Mouse (Mus musculus) forebrain, postnatal 0 days (tissue): ENCODE results near the gene Atxn7l1. TPM values are rescaled to one million over a fixed set of nuclear protein-coding genes. Genes with fewer than 3 reads are reported as not detected.

Experiments
- ATAC-seq: fragments of 200-750 bp; cut with Nextera tagmentation; 2 replicates; pipeline ENCODE4 v1.8.0; 2017; ENCODE audit warnings: mild to moderate bottlenecking, moderate library complexity
- DNase-seq: peaks from one replicate; pipeline ENCODE4 v3.0.0-alpha.2; 2015
- H3K27ac ChIP-seq: fragments of 300-500 bp; sonication (generic); 2 replicates; pipeline ENCODE4 v1.5.1; 2014; ENCODE audit warnings: low read depth, mild to moderate bottlenecking, antibody characterized with exemption, low read length, moderate library complexity, mixed read lengths
- H3K27me3 ChIP-seq: fragments of 300-500 bp; sonication (generic); 2 replicates; pipeline ENCODE4 v1.6.1; 2014; ENCODE audit warnings: mild to moderate bottlenecking, low read length, mixed read lengths; ENCODE audit not compliant: insufficient read depth
- H3K36me3 ChIP-seq: fragments of 300-500 bp; sonication (generic); 2 replicates; pipeline ENCODE4 v1.6.1; 2014; ENCODE audit warnings: mild to moderate bottlenecking, moderate library complexity; ENCODE audit not compliant: insufficient read depth
- H3K4me1 ChIP-seq: fragments of 300-500 bp; sonication (generic); 2 replicates; pipeline ENCODE4 v1.6.1; 2014; ENCODE audit warnings: antibody characterized with exemption; ENCODE audit not compliant: insufficient read depth
- H3K4me2 ChIP-seq: fragments of 300-500 bp; sonication (generic); 2 replicates; pipeline ENCODE4 v1.6.1; 2014; ENCODE audit warnings: low read depth, mild to moderate bottlenecking, moderate library complexity
- H3K4me3 ChIP-seq: fragments of 300-500 bp; sonication (generic); 2 replicates; pipeline ENCODE4 v1.5.1; 2014; ENCODE audit warnings: low read depth, low read length, mixed read lengths
- H3K9ac ChIP-seq: fragments of 300-500 bp; sonication (generic); 2 replicates; pipeline ENCODE4 v1.6.1; 2014; ENCODE audit warnings: mild to moderate bottlenecking
- H3K9me3 ChIP-seq: fragments of 300-500 bp; sonication (generic); 2 replicates; pipeline ENCODE4 v1.6.1; 2016; ENCODE audit warnings: low read length
- CTCF ChIP-seq: sonication (generic); IDR thresholded peaks from 2 replicates; pipeline ENCODE4 v1.5.1; 2016; ENCODE audit warnings: antibody characterized with exemption, control low read depth, low read depth
- WGBS: fragments of 180-500 bp; shearing (Covaris S2); extraction: QIAGEN DNeasy Blood & Tissue Kit; methylation state at CpG from one replicate; pipeline ENCODE4 v1.1.7; 2014; 5-methylcytosine and 5-hydroxymethylcytosine counted together
- polyA plus RNA-seq: library from polyadenylated mRNA; unstranded; fragments of >200 nt; fragmentation: Nextera tagmentation; extraction: Ambion mirVana; gene quantifications from 2 replicates; pipeline ENCODE4 v1.2.1, GENCODE M21; 2015
- total RNA-seq: library from RNA; depleted of rRNA; stranded (reverse); fragments of >200 nt; gene quantifications from 2 replicates; pipeline ENCODE4 v1.2.3, GENCODE M21; 2014

Atxn7l1 gene
- total and polyA plus RNA-seq, 2 experiments from 2014 or later = 18.2 to 23.0 TPM

DNA sequence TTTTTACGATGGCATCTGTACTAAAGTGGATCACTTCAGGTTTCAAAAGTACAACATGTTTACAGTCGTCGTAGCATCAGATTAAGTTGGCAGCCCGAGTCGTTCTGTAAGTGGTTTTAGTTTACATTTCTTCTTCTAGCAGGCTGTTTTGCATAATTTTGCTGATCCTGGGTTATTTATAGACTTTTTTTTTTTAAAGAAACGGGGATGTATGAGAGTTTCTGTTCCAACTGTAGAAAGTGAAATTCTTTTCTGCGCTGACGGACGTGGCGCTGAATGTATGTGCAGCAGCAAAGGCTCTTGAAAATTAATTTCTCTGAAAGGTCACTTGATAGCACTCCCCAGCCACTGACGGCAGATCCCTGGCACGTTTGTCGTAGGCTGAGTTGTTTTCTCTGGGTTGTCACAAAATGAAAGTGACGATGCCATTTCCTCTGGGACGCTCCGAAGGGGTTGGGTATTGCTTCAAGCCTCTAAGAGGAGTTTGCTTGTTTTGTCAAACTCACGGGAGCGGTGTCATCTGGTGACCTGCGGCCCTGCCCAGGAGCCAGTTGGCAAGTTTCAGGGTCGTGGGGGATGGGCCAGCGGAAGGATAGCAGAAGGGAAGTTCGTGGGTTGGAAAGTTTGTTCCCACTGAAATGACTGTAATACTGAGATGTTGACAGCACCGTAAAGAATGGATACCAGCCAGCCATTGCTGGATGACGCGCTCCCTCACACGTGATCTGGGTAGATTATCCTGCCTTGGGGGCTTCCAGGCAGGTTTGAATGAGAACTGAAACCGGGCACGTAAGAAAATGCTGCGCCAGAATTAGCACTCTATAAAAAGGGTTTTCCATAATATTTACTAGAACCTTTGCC, 155.3 kb downstream of the Atxn7l1 start:
- DNase-seq = peak; percentile 43
- peak; percentile 58 for ATAC-seq
- H3K4me2 ChIP-seq = peak overlapping the region; percentile 79
- H3K4me3 ChIP-seq = peak overlapping the region; percentile 41
- H3K9ac ChIP-seq = peak overlapping the region; percentile 43
- H3K36me3 ChIP-seq = no peaks in the 10 kb centered on the region
- no peaks in the 10 kb centered on the region for H3K9me3 ChIP-seq
- WGBS = under 1% methylated on average over 29 of the region's 29 CpGs
- TF ChIP-seq CTCF = no peak
- H3K4me1 ChIP-seq = peaks cover 14% of the 10 kb centered on the region
- peak overlapping the region; percentile 40; the same call in 1 of the 2 replicates for H3K27ac ChIP-seq
- H3K27me3 ChIP-seq = no peaks in the 10 kb centered on the region

DNA sequence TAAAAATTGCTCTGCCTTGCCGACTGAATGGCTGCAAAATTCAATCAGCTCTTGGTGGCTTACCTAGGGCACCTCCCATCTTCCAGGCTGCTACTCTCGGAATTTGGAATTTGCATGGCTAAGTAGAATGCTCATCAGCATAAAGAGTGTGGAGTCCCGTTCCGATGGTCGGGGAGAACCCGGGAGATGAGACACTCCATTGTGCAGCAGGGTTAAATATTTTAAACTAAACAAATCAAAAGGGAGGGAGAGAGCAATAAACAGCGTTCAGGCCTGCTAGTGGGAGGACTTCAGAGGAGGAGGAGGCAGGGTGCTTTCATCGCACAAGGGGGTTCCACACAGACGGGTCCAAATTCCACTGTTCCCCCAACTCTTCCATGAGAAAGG, 155.9 kb downstream of the Atxn7l1 start:
- no peaks in the 10 kb centered on the region for H3K36me3 ChIP-seq
- DNase-seq (peak; percentile 16), ATAC-seq (peak; percentile 42)
- H3K4me3 ChIP-seq = peak overlapping the region; percentile 41
- no peaks in the 10 kb centered on the region for H3K27me3 ChIP-seq
- 3% methylated on average over 9 of the region's 9 CpGs for WGBS
- peaks cover 14% of the 10 kb centered on the region for H3K4me1 ChIP-seq
- H3K4me2 ChIP-seq = peak overlapping the region; percentile 79
- peak overlapping the region; percentile 43 for H3K9ac ChIP-seq
- no peak overlapping the region for H3K27ac ChIP-seq
- no peaks in the 10 kb centered on the region for H3K9me3 ChIP-seq
- no peak for TF ChIP-seq CTCF

DNA sequence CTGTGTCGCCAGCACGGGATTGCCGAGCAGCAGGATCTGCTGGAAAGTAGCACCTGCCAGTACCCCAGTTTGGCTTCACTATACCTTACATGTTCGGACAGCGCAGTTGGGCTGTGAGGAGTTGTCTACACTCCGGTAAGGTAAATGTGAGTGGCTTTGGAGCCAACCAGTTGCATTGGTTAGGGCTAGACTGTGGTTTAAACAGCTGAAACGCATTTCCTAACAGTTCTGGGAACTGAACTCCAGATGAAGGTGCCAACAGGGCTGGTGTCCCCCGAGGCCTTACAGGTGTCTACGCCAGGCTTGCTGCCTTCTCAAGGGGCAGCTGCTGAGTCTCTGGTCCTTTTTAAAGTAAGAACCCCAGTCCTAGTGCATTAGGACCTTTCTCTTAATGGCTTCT, 157.6 kb downstream of the Atxn7l1 start:
- H3K36me3 ChIP-seq = no peaks in the 10 kb centered on the region

DNA sequence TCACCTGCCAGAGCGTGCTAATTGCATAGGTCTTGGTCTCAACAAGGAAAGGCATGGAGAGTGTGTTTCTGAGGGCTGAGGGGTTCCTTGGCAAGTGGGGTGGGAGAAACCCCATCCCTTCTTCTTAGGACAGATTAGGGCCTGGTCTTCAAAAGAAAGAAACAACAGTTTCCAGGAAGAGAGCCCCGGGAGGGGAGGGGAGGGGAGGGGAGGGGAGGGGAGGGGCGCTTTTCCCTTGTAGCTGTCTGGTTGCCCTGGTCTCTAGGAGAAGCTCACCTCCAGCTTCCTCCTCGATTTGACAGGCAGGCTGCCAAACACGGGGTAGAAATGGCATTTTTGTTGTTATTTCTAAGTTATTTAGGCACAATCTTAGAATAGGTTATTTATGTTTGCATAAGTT, 159.0 kb downstream of the Atxn7l1 start:
- 63% methylated on average over 5 of the region's 5 CpGs for WGBS
- Histone ChIP-seq H3K36me3 (no peaks in the 10 kb centered on the region), H3K9me3 (no peaks in the 10 kb centered on the region), H3K4me2 (no peak overlapping the region), H3K27ac (no peak overlapping the region), H3K4me1 (peaks cover 17% of the 10 kb centered on the region), H3K27me3 (no peaks in the 10 kb centered on the region), H3K4me3 (no peak overlapping the region), H3K9ac (no peak overlapping the region)
- DNase-seq = no peak
- TF ChIP-seq CTCF = no peak
- no peak for ATAC-seq

More for the DNA sequence above, 157.6 kb downstream of the Atxn7l1 start:
- Histone ChIP-seq H3K9me3 (no peaks in the 10 kb centered on the region), H3K4me1 (peaks cover 14% of the 10 kb centered on the region), H3K9ac (no peak overlapping the region), H3K4me3 (no peak overlapping the region), H3K27ac (no peak overlapping the region), H3K27me3 (no peaks in the 10 kb centered on the region), H3K4me2 (no peak overlapping the region)
- ATAC-seq (no peak), DNase-seq (no peak)
- 94% methylated on average over 9 of the region's 9 CpGs for WGBS
- no peak for TF ChIP-seq CTCF

DNA sequence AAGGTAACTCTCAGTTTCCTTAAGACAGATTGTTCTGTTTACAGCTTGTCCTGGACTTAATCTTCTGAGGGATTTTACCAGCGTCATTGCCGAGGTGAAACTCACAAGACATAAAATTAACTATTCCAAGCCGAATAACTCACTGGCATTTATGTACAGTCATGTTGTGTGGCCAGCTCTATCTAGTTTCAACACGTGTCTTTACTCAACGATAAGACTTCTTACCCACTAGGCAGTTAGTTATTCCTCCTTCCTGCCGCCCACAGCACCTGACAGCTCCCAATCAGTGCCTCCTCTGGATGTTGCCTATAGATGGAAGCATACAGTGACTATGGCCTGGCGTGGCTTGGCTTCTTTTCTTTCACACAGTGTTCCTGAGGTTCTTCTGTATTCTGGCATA, 161.2 kb downstream of the Atxn7l1 start:
- no peak overlapping the region for H3K4me2 ChIP-seq
- no peaks in the 10 kb centered on the region for H3K27me3 ChIP-seq
- DNase-seq = no peak
- no peaks in the 10 kb centered on the region for H3K9me3 ChIP-seq
- H3K27ac ChIP-seq = no peak overlapping the region
- H3K4me3 ChIP-seq = no peak overlapping the region
- TF ChIP-seq CTCF = no peak
- no peak overlapping the region for H3K9ac ChIP-seq
- ATAC-seq = no peak
- 0 out of 2 replicates have a peak, but pooled peaks cover 3% of the 10 kb centered on the region for H3K4me1 ChIP-seq
- H3K36me3 ChIP-seq = no peaks in the 10 kb centered on the region
- WGBS = 91% methylated on average over 7 of the region's 7 CpGs

DNA sequence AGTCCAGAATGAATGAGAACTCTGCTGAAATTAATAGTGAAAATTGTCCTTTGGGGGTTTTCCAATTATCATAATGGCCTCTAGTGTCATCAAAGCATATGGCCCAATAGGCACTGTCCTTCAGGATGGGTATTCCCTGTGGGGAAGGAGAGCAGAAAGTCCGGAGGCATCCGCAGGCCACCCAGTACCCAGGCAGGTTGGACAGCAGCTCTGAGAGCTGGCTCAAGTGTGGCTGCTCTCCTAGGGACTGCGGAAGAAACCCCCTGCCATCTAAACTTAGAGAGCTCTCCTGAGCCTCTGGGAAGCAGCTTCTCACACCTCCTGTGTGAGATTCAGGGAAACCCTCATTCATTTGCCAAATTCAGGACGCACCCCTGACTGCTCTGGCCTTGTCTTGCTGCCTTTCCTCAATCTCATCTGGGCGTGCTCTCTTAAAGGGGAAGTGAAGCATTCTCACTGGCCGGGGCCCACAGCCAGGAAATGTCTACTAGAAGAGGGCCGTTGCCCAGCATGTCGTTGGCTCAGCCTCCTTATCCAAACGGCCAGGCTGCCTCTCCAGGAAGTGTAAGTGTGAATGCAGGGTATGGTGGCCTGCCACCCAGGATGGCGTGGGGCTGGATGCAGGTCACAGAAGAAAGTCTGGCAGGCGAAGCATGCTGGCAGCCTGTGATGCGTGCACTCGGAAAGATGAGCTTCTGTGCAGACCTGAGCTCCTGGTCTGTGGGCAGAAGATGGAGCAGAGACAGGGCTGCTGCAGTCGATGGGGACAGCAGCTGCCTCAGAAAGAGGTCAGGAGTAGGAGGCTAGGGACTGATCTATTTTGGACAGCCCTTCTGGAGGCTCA, 166.6 kb downstream of the Atxn7l1 start:
- no peak for TF ChIP-seq CTCF
- no peaks in the 10 kb centered on the region for H3K9me3 ChIP-seq
- DNase-seq = peak; percentile 70
- 17% methylated on average over 14 of the region's 14 CpGs for WGBS
- no peaks in the 10 kb centered on the region for H3K27me3 ChIP-seq
- ATAC-seq = peak; percentile 82
- H3K4me2 ChIP-seq = peak overlapping the region; percentile 38
- H3K36me3 ChIP-seq = no peaks in the 10 kb centered on the region
- H3K9ac ChIP-seq = no peak overlapping the region; the same call in 1 of the 2 replicates
- H3K4me1 ChIP-seq = peaks cover 8% of the 10 kb centered on the region; the same call in 1 of the 2 replicates
- no peak overlapping the region for H3K27ac ChIP-seq
- H3K4me3 ChIP-seq = no peak overlapping the region
